24 mouse cellular contexts compared by ENCODE assay signal in the genomic region with DNA sequence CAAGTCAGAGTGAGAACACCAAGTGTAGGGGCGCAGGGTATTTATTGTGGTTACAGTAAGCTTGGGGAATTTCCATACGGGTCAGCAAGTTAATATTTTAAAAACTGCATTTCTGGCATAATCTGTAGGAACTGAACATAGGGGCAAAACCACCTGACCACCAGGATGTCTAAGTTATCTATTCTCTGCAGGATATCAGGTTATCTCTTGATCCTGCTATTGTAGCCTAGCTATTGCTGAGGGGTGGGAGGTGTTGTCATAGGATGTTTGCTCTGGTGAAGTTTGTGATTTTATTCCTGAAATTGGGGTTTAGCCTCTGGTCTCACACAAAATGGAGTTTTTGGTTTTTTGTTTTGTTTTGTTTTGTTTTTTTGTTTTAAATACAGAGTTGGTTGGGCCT. TPM values are rescaled to one million over a fixed set of nuclear protein-coding genes. Genes with fewer than 3 reads are reported as not detected.
"Had no signal": no experiment of that assay in that cellular context is flagged by ENCODE, and none has a peak within 500 bp of the region (broad histone marks: within the 10 kb centered on the region; RNA-seq: fewer than 3 reads in every experiment).

No protein-coding gene starts in this region.

- H3K9ac ChIP-seq: liver, embryonic 15.5 days; liver, postnatal 0 days; lung, embryonic 15.5 days; midbrain, embryonic 12.5 days; neural tube, embryonic 12.5 days; stomach, embryonic 15.5 days had no signal

- H3K9me3 ChIP-seq: liver, embryonic 15.5 days; lung, embryonic 15.5 days; midbrain, embryonic 10.5 days; midbrain, embryonic 12.5 days; neural tube, embryonic 12.5 days; stomach, embryonic 15.5 days had no signal

- H3K4me2 ChIP-seq: liver, embryonic 15.5 days; lung, embryonic 15.5 days; midbrain, embryonic 12.5 days; neural tube, embryonic 12.5 days; stomach, embryonic 15.5 days had no signal

- H3K27me3 ChIP-seq: liver, embryonic 15.5 days; lung, embryonic 15.5 days; midbrain, embryonic 12.5 days; neural tube, embryonic 12.5 days; stomach, embryonic 15.5 days had no signal

- ATAC-seq: liver, postnatal 0 days; lung, postnatal 0 days; midbrain, embryonic 16.5 days had no signal

- H3K27ac ChIP-seq: liver, embryonic 15.5 days; lung, embryonic 15.5 days; midbrain, embryonic 10.5 days; midbrain, embryonic 12.5 days; neural tube, embryonic 12.5 days; stomach, embryonic 15.5 days; stomach, postnatal 0 days had no signal

- H3K36me3 ChIP-seq: lung, embryonic 15.5 days; midbrain, embryonic 12.5 days; neural tube, embryonic 12.5 days; stomach, embryonic 15.5 days had no signal

- H3K4me3 ChIP-seq: liver, embryonic 15.5 days; lung, embryonic 15.5 days; midbrain, embryonic 10.5 days; midbrain, embryonic 12.5 days; myocyte; neural tube, embryonic 12.5 days; stomach, embryonic 15.5 days had no signal

- H3K4me1 ChIP-seq: lung, embryonic 15.5 days; midbrain, embryonic 10.5 days; midbrain, embryonic 12.5 days; neural tube, embryonic 12.5 days; stomach, embryonic 15.5 days had no signal

- DNase-seq: liver, postnatal 0 days; lung, adult 2 months; lung, postnatal 14 days; lung, postnatal 36 days; midbrain, embryonic 14.5 days; retina, postnatal 1 day; right cerebral cortex, adult 18-20 months; right cerebral cortex, postnatal 25 days; thymus, adult 2 months; thymus, postnatal 25 days; thymus, postnatal 4 days had no signal

RNA-seq across cellular contexts. Expression of a gene that starts 42.6 kb away (rescaled TPM):
- polyA plus RNA-seq: liver, embryonic 15.5 days; liver, postnatal 0 days; lung, adult 2 months; lung, embryonic 15.5 days; lung, postnatal 0 days; midbrain, embryonic 10.5 days; midbrain, embryonic 12.5 days; midbrain, embryonic 14.5 days; midbrain, embryonic 16.5 days; myocyte; neural tube, embryonic 12.5 days; neural tube, embryonic 14.5 days; spleen, adult 2 months; stomach, embryonic 15.5 days; stomach, postnatal 0 days; thymus, adult 2 months; urinary bladder, adult 2 months had no signal
